Mouse (Mus musculus) CH12.LX (cell line): Measurements from ENCODE around the gene Defb26. TPM values are rescaled to one million over a fixed set of nuclear protein-coding genes. Genes with fewer than 3 reads are reported as not detected.

Source experiments
- DNase-seq: peaks from one replicate; pipeline ENCODE4 v3.0.0-alpha.2; 2013; ENCODE audit errors: extremely low read depth
- H3K27ac ChIP-seq: 2 replicates; pipeline ENCODE4 v1.5.1; 2012; ENCODE audit warnings: low read depth, mild to moderate bottlenecking, control low read depth, moderate library complexity; ENCODE audit not compliant: insufficient read depth
- H3K27me3 ChIP-seq: replicated peaks from 2 replicates; pipeline ENCODE3; 2012; ENCODE audit warnings: inconsistent platforms
- H3K36me3 ChIP-seq, 2 experiments: replicated peaks in 1 of 2; 2 replicates each; pipeline versions ENCODE3 to v1.6.1; 2012; ENCODE audit warnings: inconsistent platforms in 1 of 2, low read length in 1 of 2, mild to moderate bottlenecking in 1 of 2, mixed read lengths in 1 of 2, moderate library complexity in 1 of 2; ENCODE audit not compliant: control insufficient read depth in 1 of 2, insufficient read depth in 1 of 2
- H3K4me1 ChIP-seq, 2 experiments: 2 replicates each; pipeline ENCODE4 v1.6.1; 2012; ENCODE audit warnings: inconsistent platforms in 1 of 2, moderate library complexity in 1 of 2; ENCODE audit not compliant: insufficient read depth in 2 of 2, control insufficient read depth in 1 of 2
- H3K4me2 ChIP-seq: 2 replicates; pipeline ENCODE4 v1.6.1; 2012; ENCODE audit warnings: low read depth, mild to moderate bottlenecking, control low read depth; ENCODE audit not compliant: poor library complexity, insufficient read depth, severe bottlenecking
- H3K4me3 ChIP-seq, 3 experiments: fragments of 150-350 bp in 1 of 3; sonication (generic) in 1 of 3; replicated peaks in 1 of 3; 2 replicates each; pipeline versions ENCODE3 to v1.5.1; 2011 to 2012; ENCODE audit warnings: low read depth in 2 of 3, low read length in 2 of 3, mild to moderate bottlenecking in 2 of 3, moderate library complexity in 2 of 3, control low read depth in 1 of 3, improper control_type of control experiment in 1 of 3, inconsistent platforms in 1 of 3, mixed read lengths in 1 of 3; ENCODE audit not compliant: poor library complexity in 1 of 3
- H3K79me2 ChIP-seq: replicated peaks from 2 replicates; pipeline ENCODE4 v1.6.1; 2012; ENCODE audit warnings: mild to moderate bottlenecking, moderate library complexity; ENCODE audit not compliant: control insufficient read depth, poor library complexity, insufficient read depth, severe bottlenecking; ENCODE audit errors: extremely low read depth
- H3K9ac ChIP-seq: 2 replicates; pipeline ENCODE4 v1.6.1; 2012; ENCODE audit warnings: low read depth, mild to moderate bottlenecking, control low read depth, moderate library complexity; ENCODE audit not compliant: insufficient read depth
- H3K9me3 ChIP-seq: replicated peaks from 2 replicates; pipeline ENCODE3; 2012; ENCODE audit warnings: low read length, inconsistent platforms, mixed read lengths
- CHD1 ChIP-seq: IDR thresholded peaks from 2 replicates; pipeline ENCODE4 v1.6.1; 2012; ENCODE audit warnings: low read depth, low read length, improper control_type of control experiment, inconsistent platforms
- CTCF ChIP-seq, 2 experiments: IDR thresholded peaks in 1 of 2; conservative IDR thresholded peaks in 1 of 2; 2 replicates each; pipeline ENCODE4 v1.5.1; 2011 to 2012; ENCODE audit warnings: low read depth in 2 of 2, low read length in 2 of 2, improper control_type of control experiment in 1 of 2, inconsistent platforms in 1 of 2, mild to moderate bottlenecking in 1 of 2, moderate library complexity in 1 of 2
- E2F4 ChIP-seq: IDR thresholded peaks from 2 replicates; pipeline ENCODE4 v1.6.1; 2011; ENCODE audit warnings: low read depth, low read length, improper control_type of control experiment; ENCODE audit not compliant: insufficient replicate concordance
- ELF1 ChIP-seq: IDR thresholded peaks from 2 replicates; pipeline ENCODE4 v1.6.1; 2014; ENCODE audit warnings: low read depth, mild to moderate bottlenecking, inconsistent platforms, low read length, improper control_type of control experiment
- EP300 ChIP-seq: IDR thresholded peaks from 2 replicates; pipeline ENCODE4 v1.6.1; 2011; ENCODE audit warnings: low read length, improper control_type of control experiment
- GABPA ChIP-seq: IDR thresholded peaks from 2 replicates; pipeline ENCODE4 v1.6.1; 2012; ENCODE audit warnings: low read depth, low read length, improper control_type of control experiment, inconsistent platforms; ENCODE audit not compliant: insufficient replicate concordance
- IRF4 ChIP-seq: IDR thresholded peaks from 2 replicates; pipeline ENCODE4 v1.6.1; 2014; ENCODE audit warnings: low read depth, mild to moderate bottlenecking, inconsistent platforms, low read length, improper control_type of control experiment
- MAZ ChIP-seq: IDR thresholded peaks from 2 replicates; pipeline ENCODE4 v1.6.1; 2012; ENCODE audit warnings: low read depth, mild to moderate bottlenecking, inconsistent platforms, low read length, improper control_type of control experiment, moderate library complexity
- MEF2A ChIP-seq: IDR thresholded peaks from 2 replicates; pipeline ENCODE4 v1.6.1; 2014; ENCODE audit warnings: low read depth, mild to moderate bottlenecking, inconsistent platforms, low read length, improper control_type of control experiment, borderline replicate concordance
- PAX5 ChIP-seq: IDR thresholded peaks from 2 replicates; pipeline ENCODE4 v1.6.1; 2012; ENCODE audit warnings: low read length, inconsistent platforms, mixed read lengths
- SIN3A ChIP-seq: IDR thresholded peaks from 2 replicates; pipeline ENCODE4 v1.6.1; 2012; ENCODE audit warnings: low read length, improper control_type of control experiment, inconsistent platforms
- SMC3 ChIP-seq: IDR thresholded peaks from 2 replicates; pipeline ENCODE4 v1.6.1; 2011; ENCODE audit warnings: low read depth, low read length, improper control_type of control experiment
- TCF12 ChIP-seq: IDR thresholded peaks from 2 replicates; pipeline ENCODE4 v1.6.1; 2014; ENCODE audit warnings: low read depth, mild to moderate bottlenecking, inconsistent platforms, low read length, improper control_type of control experiment
- USF1 ChIP-seq: IDR thresholded peaks from 2 replicates; pipeline ENCODE4 v1.6.1; 2014; ENCODE audit warnings: low read depth, mild to moderate bottlenecking, inconsistent platforms, low read length, improper control_type of control experiment
- ZKSCAN1 ChIP-seq: IDR thresholded peaks from 2 replicates; pipeline ENCODE4 v1.6.1; 2012; ENCODE audit warnings: low read depth, inconsistent platforms, low read length, improper control_type of control experiment, borderline replicate concordance
- dilution Hi-C: fragments of 300-500 bp; cut with MboI; formaldehyde crosslinking; loops from 2 replicates; pipeline ENCODE4 v1.14.3; 2020; ENCODE audit warnings: low sequenced_read_pairs; ENCODE audit not compliant: extremely low pct_unique_long_range_greater_than_20kb, extremely low pct_ligation_motif_present
- in situ Hi-C: fragments of 300-500 bp; cut with MboI; formaldehyde crosslinking; loops from 3 replicates; pipeline ENCODE4 v1.14.3; 2019; ENCODE audit warnings: low sequenced_read_pairs, low pct_ligation_motif_present, low pct_unique_long_range_greater_than_20kb, mixed read lengths
- polyA plus RNA-seq: library from polyadenylated mRNA; unstranded; fragments of >175 nt; gene quantifications from 2 replicates; pipeline ENCODE4 v1.2.1, GENCODE M21; 2012; ENCODE audit warnings: low read depth; ENCODE audit not compliant: insufficient read length
- total RNA-seq, 2 experiments: library from RNA; depleted of rRNA; stranded (reverse); fragments of 300-350 nt in 1 of 2; fragments of >200 nt in 1 of 2; gene quantifications; 2 replicates each; pipeline ENCODE4 v1.2.3; 2012 to 2014

Gene Defb26
- total and polyA plus RNA-seq, 3 experiments: not detected

- H3K4me1 ChIP-seq: no peaks in the 10 kb centered on the region; a peak in 1 of 4 replicates
- TF ChIP-seq GABPA (no peak), SMC3 (no peak), PAX5 (no peak), MEF2A (no peak), EP300 (no peak), CHD1 (no peak), CTCF (conservative IDR thresholded peaks at IDR 0.05 in 1 of 2, IDR thresholded peaks at IDR 0.05 in 1 of 2; ENCODE audit: low read depth in 2 of 2, low read length in 2 of 2) (peak in 1 of 2 experiments; percentile 15; a peak in 1 of 4 replicates), USF1 (no peak), E2F4 (no peak)
- H3K36me3 ChIP-seq: no peaks in the 10 kb centered on the region
- H3K27ac ChIP-seq: no peak within 1 kb of the TSS
- H3K9me3 ChIP-seq: no peaks in the 10 kb centered on the region
- H3K79me2 ChIP-seq: no peaks in the 10 kb centered on the region
- no peak within 1 kb of the TSS for H3K4me3 ChIP-seq
- no peak within 1 kb of the TSS for H3K4me2 ChIP-seq
- dilution Hi-C loops (no loop called here), in situ Hi-C loops (no loop called here)
- DNase-seq: no peak
- H3K9ac ChIP-seq: no peak within 1 kb of the TSS
- H3K27me3 ChIP-seq: peaks cover 51% of the 10 kb centered on the region
Measured at GRCm38 (mm10) chr2:152517981-152518380, 6.5 kb upstream of the Defb26 start, which contains the start of gene Defb28. Gene Defb28, plus strand, starts transcription at chr2:152518255.

DNA sequence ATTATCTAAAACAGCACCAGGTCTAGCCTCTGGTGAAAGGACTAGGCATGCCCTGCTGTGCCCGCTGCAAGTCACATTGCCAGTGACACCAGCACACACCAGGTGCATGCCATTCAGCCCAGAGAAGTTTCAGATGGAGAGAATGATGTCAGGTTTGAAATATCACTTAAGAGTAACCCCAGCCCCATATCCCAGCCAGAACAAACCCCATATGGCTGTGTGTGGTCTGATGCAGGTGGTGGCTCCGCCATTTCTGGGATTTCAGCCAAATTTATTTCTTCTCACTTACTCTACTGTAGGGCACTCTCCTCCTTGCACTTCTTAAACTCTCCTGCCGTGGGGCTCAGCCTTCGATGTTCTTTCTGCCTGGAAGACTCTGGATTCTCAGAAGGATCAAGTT lies 4.6 kb upstream of the Defb26 start:
- TF ChIP-seq ELF1 (no peak), SIN3A (no peak)
- TF ChIP-seq, all 38 proteins: peak for 0
- Histone ChIP-seq H3K9me3 (no peaks in the 10 kb centered on the region), H3K4me3 (no peak overlapping the region), H3K4me1 (no peaks in the 10 kb centered on the region; a peak in 1 of 4 replicates), H3K27ac (no peak overlapping the region), H3K4me2 (no peak overlapping the region), H3K9ac (no peak overlapping the region), H3K79me2 (no peaks in the 10 kb centered on the region), H3K27me3 (peaks cover 52% of the 10 kb centered on the region), H3K36me3 (no peaks in the 10 kb centered on the region)
- no peak for DNase-seq
- in situ Hi-C loops: no loop called here
- dilution Hi-C loops: no loop called here

DNA sequence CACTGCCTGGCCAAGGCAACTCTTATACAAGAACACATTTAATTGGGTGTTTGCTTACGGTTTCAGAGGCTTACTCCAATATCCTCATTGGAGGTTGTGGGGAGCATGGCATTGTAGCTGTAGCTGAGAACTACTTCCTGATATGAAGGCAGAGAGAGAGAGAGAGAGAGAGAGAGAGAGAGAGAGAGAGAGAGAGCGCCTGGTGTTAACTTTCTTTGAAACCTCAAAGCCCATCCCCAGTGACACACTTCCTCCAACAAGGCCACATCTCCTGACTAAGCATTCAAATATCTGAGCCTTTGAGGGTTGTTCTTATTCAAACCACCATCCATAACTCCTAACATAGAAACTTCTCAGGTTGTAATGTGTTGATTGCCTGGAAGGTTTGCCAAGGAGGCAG lies 7.5 kb downstream of the Defb26 start:
- Histone ChIP-seq H3K9me3 (peaks cover 2% of the 10 kb centered on the region), H3K4me1 (no peaks in the 10 kb centered on the region), H3K4me2 (no peak overlapping the region), H3K27ac (no peak overlapping the region), H3K79me2 (no peaks in the 10 kb centered on the region), H3K9ac (no peak overlapping the region), H3K36me3 (no peaks in the 10 kb centered on the region), H3K4me3 (no peak overlapping the region), H3K27me3 (peaks cover 13% of the 10 kb centered on the region)
- no peak for TF ChIP-seq MAZ
- TF ChIP-seq ZKSCAN1: no peak
- TF ChIP-seq TCF12: no peak
- no peak for TF ChIP-seq IRF4
- dilution Hi-C loops (no loop called here), in situ Hi-C loops (no loop called here)
- no peak for DNase-seq
